8 mouse cellular contexts compared by ENCODE assay signal in genomic region chr13:55634639-55635127, GRCm38 (mm10). TPM values are rescaled to one million over a fixed set of nuclear protein-coding genes. Genes with fewer than 3 reads are reported as not detected.
DNase-seq lines count a peak whose midpoint lies in the region; ATAC-seq and TF ChIP-seq lines count a peak whose summit lies in the region.

Ddx46 (plus strand) TSS chr13:55635027.

- H3K36me3 ChIP-seq in hindbrain, embryonic 16.5 days (ENCODE audit: control insufficient read depth, insufficient read depth, low read length) = peaks cover 28% of the 10 kb centered on the region
- H3K36me3 ChIP-seq in megakaryocyte, embryonic 14.5 days (replicated peaks; ENCODE audit: low read length) = peaks cover 58% of the 10 kb centered on the region

- peak; percentile 94 for TF ChIP-seq CTCF in left cerebral cortex, adult 2 months (IDR thresholded peaks at IDR 0.05)

- ATAC-seq in hindbrain, embryonic 16.5 days = peak; percentile 93

- WGBS in hindbrain, embryonic 16.5 days = 5% methylated on average over 30 of the region's 30 CpGs

- peaks cover 15% of the 10 kb centered on the region for H3K4me1 ChIP-seq in hindbrain, embryonic 16.5 days (ENCODE audit: control insufficient read depth, insufficient read depth, low read depth, low read length)
- peaks cover 47% of the 10 kb centered on the region for H3K4me1 ChIP-seq in megakaryocyte, embryonic 14.5 days

- H3K27me3 ChIP-seq in hindbrain, embryonic 16.5 days (replicated peaks; ENCODE audit: control insufficient read depth, insufficient read depth, low read length) = no peaks in the 10 kb centered on the region
- no peaks in the 10 kb centered on the region for H3K27me3 ChIP-seq in megakaryocyte, embryonic 14.5 days (replicated peaks)

- peak within 1 kb of the TSS; percentile 98 for H3K4me3 ChIP-seq in hindbrain, embryonic 16.5 days (ENCODE audit: low read length)
- peak within 1 kb of the TSS; percentile 100 for H3K4me3 ChIP-seq in left cerebral cortex, adult 2 months
- H3K4me3 ChIP-seq in megakaryocyte, embryonic 14.5 days (replicated peaks) = peak within 1 kb of the TSS; percentile 99

- DNase-seq in WW6 (ENCODE audit: low read depth, low spot score) = peak; percentile 78
- peak; percentile 88 to 95 for DNase-seq in cerebellum, postnatal 4 days (ENCODE audit: low spot score in 2 of 2)
- peak; percentile 87 for DNase-seq in gastrocnemius, adult 18-20 months (ENCODE audit: low spot score)
- DNase-seq in left cerebral cortex, adult 2 months (ENCODE audit: extremely low spot score in 1 of 2, low spot score in 2 of 2) = peak; percentile 87 to 91
- DNase-seq in right cerebral cortex, postnatal 10 days (ENCODE audit: low spot score in 2 of 2) = peak; percentile 90 to 93
- peak; percentile 94 for DNase-seq in urinary bladder, postnatal 25 days (ENCODE audit: low spot score)

- no peaks in the 10 kb centered on the region for H3K9me3 ChIP-seq in hindbrain, embryonic 16.5 days (ENCODE audit: control insufficient read depth, low read length)
- no peaks in the 10 kb centered on the region for H3K9me3 ChIP-seq in megakaryocyte, embryonic 14.5 days

- H3K27ac ChIP-seq in hindbrain, embryonic 16.5 days (ENCODE audit: low read depth, low read length) = peak within 1 kb of the TSS; percentile 74; the same call in 1 of the 2 replicates
- peak within 1 kb of the TSS; percentile 80 for H3K27ac ChIP-seq in left cerebral cortex, adult 2 months

- H3K4me2 ChIP-seq in hindbrain, embryonic 16.5 days (ENCODE audit: low read length) = peak within 1 kb of the TSS; percentile 89

- intact Hi-C loops in left cerebral cortex, adult 2 months (cut with DNase I) = no loop called here

- H3K9ac ChIP-seq in hindbrain, embryonic 16.5 days (ENCODE audit: low read depth, low read length) = peak within 1 kb of the TSS; percentile 95

RNA-seq across cellular contexts. Expression of gene Ddx46, which starts in this region (rescaled TPM):
- total RNA-seq in gastrocnemius, adult 18-20 months (2021) = 10 to 100 TPM; 23.1 to 23.7 TPM
- polyA plus RNA-seq in hindbrain, embryonic 16.5 days (2015; fragmentation: Nextera tagmentation; extraction: Ambion mirVana) = 21.5 and 23.1 TPM in 2 replicates
- total RNA-seq in left cerebral cortex, adult 2 months (2021) = 10 to 100 TPM; 48.5 to 50.3 TPM
- polyA plus RNA-seq in megakaryocyte, embryonic 14.5 days (2012; ENCODE audit: insufficient read depth, low replicate concordance) = 5.4 and 12.8 TPM in 2 replicates

Comparison
In these comparisons a context has a peak if more than half of its experiments do, and no peak if none do; other contexts are left out.
1. Peak in every context shown above with its lines: DNase-seq, ATAC-seq, H3K4me3 ChIP-seq and H3K27ac ChIP-seq.